Mouse (Mus musculus): ENCODE results near the gene Cpne8.
"Not testable (repeated sequence)": the region's sequence is repeated elsewhere in the genome, so short reads cannot be mapped to it uniquely, and the experiment has no call there.

The Cpne8 gene

GRCm38 (mm10) chr15:90616116-90616798 is 63.0 kb downstream of the Cpne8 start:
- no peak for DNase-seq (ENCODE audit: low spot score)

DNA sequence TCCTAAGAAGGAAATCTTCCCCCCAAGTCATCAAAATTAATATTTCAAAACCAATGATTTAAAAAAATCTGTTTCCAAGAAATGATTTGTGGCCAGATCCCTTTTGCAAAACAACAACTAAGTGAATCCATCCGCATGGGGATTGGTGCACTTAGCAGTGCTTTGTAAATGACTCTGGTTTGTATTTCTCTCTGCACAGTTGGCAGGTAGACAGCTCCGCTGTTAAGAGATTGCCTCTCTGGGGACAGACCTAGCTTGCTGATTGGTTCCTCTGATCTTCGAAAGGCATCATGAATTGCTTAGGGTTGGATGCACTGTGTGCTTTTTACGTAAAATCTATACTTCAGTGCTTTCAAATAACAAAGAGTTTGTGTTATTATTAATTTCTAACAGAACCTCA is 68.5 kb downstream of the Cpne8 start:
- DNase-seq (ENCODE audit: low spot score): not testable (repeated sequence)

GRCm38 (mm10) chr15:90609836-90610415 is 69.3 kb downstream of the Cpne8 start:
- DNase-seq (ENCODE audit: low spot score): no peak

- no peak for DNase-seq (ENCODE audit: low spot score)
Measured at GRCm38 (mm10) chr15:90608368-90608767, 70.9 kb downstream of the Cpne8 start.

DNA sequence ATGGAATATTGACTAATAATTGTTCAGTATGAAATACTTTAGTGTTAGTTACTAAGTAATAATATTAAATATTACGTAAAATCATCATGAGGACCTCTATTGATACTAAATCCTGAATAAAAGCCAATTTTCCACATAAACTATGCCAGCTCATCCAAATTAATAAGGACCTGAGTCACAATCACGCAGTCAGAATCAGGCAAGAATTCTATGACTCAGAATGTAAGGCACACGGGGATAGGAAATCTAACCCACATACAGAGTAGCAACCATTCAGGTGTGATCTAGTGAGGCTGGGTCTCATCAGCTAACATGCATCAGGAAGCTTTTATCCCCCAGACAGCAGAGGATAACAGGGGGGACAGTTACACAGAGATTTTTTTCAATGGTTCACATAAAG is 72.1 kb downstream of the Cpne8 start:
- DNase-seq (ENCODE audit: low spot score): no peak

DNA sequence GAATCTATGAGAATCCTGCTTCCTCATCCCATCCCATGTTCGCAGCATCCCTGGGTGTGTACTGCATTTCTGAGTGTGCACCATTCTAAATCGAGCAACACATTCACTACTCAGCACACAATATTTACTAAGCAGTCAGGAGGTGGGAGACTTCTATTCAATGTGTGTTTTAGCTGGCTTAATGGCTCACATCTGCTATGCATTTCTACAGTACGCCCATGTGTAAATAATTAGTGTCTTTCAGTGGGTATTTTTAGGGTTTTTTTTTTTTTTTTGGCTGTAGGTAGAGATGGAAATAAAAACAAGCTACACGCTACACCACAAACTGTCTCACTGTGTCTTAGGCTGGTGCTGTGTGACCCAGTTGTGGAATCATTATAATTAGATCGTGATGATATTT is 75.6 kb downstream of the Cpne8 start:
- no peak for DNase-seq (ENCODE audit: low spot score)

DNA sequence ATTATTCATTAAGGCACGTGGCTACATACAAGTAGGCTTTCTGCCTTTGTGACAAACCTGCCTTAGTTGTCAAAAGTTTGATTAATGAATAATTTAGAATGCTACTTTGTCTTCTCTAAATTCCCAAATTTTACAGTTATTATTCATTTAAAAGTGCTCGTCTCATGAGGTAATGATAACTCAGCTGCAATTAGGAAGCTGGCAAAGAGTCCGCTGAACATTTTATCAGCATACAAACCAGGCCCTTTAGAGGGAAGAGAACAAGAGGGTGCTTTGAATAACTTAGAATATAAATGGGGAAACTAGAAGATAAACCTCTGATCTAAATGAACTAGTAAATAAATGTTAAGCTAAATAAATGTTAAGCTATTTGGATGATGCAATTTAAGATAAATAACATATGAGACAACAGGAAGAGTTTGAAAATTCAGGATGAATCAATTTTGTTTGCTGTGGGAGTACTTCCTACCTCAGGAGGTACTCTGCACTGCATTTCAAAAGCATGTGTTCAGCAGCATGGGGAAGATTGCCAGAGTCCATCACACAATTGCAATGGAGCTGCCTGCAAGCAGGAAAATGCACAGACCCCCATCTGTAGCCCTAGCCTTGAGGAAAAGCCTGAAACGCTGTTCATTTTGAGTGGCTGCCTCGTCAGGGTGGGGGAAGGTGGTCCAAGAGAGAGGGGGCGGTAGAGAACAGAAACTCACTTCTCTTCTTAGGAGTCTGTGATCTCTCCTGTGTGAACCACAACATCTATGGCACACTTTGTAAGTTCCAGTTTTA is 81.3 kb downstream of the Cpne8 start:
- DNase-seq (ENCODE audit: low spot score): no peak

DNA sequence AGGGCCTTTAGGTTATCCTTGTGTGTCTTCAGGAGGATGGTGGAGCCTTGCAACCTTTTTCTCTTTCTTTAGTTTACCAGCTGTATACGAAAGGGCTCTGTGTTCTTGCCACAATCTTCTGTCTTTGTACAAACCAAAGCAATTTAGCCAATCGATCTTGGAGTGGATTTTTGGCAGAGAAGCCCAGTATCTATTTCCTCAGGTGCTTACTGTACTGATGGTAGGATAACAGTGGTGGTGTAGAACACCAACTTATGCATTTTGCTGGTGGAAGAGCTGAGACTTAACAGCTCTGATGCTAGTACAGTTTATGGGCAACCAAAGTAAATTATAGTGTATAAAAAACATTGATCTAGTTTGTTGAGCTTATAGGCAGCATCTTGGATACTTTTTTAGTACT is 83.6 kb downstream of the Cpne8 start:
- no peak for DNase-seq (ENCODE audit: low spot score)

GRCm38 (mm10) chr15:90589587-90589986 is 89.6 kb downstream of the Cpne8 start:
- DNase-seq (ENCODE audit: low spot score): no peak

DNA sequence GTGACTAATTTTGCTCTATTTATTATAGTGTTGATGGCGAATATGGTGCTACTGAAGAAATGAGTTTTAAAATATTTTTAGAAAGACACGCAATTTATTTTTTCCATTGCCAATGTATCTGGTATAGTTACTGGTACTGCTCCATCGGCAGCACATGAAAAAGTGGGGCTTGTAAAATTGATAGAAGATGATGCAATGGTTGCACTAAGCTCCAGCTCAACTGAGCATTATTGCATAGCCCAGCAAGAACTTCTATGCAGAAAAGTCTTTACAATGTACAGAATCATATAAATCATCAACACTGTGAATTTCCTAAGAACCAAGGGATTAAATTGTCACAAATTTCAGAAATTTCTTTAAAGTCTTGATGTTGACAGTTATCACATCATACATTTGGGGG is 101.8 kb downstream of the Cpne8 start:
- DNase-seq (ENCODE audit: low spot score): no peak

GRCm38 (mm10) chr15:90569246-90569645 is 110.0 kb downstream of the Cpne8 start:
- no peak for DNase-seq (ENCODE audit: low spot score)

DNA sequence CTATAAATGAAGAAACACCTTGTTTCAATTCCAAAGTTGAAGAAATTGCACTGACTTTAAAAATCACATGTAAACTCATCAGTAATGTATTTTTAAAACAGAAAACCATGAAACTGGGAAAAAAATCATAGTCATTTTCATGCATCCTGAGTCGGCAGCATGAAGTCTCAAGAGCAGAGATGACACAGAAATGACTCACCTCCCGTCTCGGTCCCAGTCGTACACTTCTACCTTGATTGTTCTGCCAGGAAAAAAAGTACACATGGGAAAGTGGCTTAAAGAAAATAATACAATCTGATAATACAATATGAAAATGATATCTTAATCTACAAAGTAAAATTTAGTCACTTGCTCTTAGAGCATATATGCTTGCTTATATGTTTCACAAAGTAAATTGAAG is 111.2 kb downstream of the Cpne8 start:
- DNase-seq (ENCODE audit: low spot score): no peak

DNA sequence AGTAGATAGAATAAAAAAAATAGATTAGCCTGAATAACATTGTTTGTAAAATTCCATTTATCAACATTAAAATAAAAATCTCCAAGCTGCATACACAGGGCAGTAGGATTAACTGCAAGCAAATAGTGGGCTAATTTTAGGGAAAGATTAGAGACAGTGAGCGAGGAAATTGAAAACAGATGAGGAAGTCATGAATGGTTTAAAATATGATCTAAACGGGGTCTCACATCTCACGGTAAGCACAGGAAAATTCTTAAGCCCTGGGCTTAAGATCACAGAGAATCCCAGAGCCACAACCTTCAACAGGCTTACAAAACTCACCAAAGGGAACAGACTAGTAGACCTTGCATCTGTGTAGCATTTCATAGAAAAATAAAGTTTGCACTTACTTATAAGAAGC is 115.2 kb downstream of the Cpne8 start:
- DNase-seq (ENCODE audit: low spot score): no peak

- no peak for DNase-seq (ENCODE audit: low spot score)
Measured at GRCm38 (mm10) chr15:90561613-90562012, 117.6 kb downstream of the Cpne8 start.

DNA sequence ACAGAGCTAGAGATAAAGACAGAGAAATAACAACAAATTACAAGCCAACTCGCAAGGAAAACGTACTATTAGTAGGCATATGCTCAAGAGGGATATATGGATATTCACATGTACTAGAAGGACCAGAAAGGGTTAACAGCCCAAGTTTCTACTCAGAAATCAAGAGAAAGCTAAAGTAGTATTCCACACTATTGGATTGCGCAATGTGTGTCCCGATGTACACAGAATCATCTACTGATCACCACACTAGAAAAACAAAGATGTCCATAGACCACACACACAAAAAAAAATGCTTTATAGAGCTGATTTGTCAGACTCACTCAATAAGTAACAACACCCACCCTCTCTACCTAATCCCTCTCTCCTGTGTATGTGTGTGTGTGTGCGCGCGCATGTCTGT is 130.6 kb downstream of the Cpne8 start:
- no peak for DNase-seq (ENCODE audit: low spot score)

DNA sequence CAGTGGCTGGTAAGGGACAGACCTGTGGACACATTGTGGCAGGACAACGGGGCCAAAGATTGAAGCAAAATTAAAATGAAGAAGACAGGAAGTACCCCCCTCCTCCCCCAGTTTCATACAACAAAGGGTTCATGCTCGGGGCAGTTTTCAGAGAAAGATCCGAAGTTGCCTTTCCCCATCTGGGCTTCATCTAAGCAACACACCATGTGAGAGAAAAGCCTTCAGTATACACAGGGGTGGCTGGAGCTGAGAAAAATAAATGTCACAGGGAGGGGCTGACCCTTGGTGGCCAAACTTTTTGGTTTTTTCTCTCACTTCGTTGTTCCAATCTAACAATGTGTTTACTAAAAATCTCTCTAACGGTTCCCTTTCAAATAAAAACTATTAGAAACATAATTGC is 135.8 kb downstream of the Cpne8 start:
- DNase-seq (ENCODE audit: low spot score): no peak

GRCm38 (mm10) chr15:90542126-90542525 is 137.1 kb downstream of the Cpne8 start:
- no peak for DNase-seq (ENCODE audit: low spot score)

- DNase-seq (ENCODE audit: low spot score): no peak
Measured at GRCm38 (mm10) chr15:90536311-90537202, 142.7 kb downstream of the Cpne8 start.

GRCm38 (mm10) chr15:90535730-90536129 is 143.5 kb downstream of the Cpne8 start:
- DNase-seq (ENCODE audit: low spot score): no peak

GRCm38 (mm10) chr15:90512769-90513168 is 166.5 kb downstream of the Cpne8 start:
- no peak for DNase-seq (ENCODE audit: low spot score)

GRCm38 (mm10) chr15:90497080-90497479 is 182.2 kb downstream of the Cpne8 start:
- DNase-seq (ENCODE audit: low spot score): no peak

- DNase-seq (ENCODE audit: low spot score): no peak
Measured at GRCm38 (mm10) chr15:90491558-90491957, 187.7 kb downstream of the Cpne8 start.
